Mouse (Mus musculus): Measurements from ENCODE around the gene Tbx15.

GRCm38 (mm10) chr3:99239301-99240045 is 708 bp upstream of the Tbx15 start:
- TF ChIP-seq CTCF (IDR thresholded peaks at IDR 0.05; ENCODE audit: low read depth, low read length): no peak
- TF ChIP-seq GATA1 (IDR thresholded peaks at IDR 0.05; ENCODE audit: borderline replicate concordance, low read length): no peak

Measured in G1E (cell line).